Mouse (Mus musculus) 3T3-L1 (cell line): ENCODE data around the gene Klhl3.
A peak's percentile ranks its signal among the peaks of the same experiment; 100 is the strongest.

Experiments
- DNase-seq: peaks from one replicate; pipeline ENCODE4 v3.0.0-alpha.2; 2015; ENCODE audit warnings: low read depth, low spot score

The Klhl3 gene

DNA sequence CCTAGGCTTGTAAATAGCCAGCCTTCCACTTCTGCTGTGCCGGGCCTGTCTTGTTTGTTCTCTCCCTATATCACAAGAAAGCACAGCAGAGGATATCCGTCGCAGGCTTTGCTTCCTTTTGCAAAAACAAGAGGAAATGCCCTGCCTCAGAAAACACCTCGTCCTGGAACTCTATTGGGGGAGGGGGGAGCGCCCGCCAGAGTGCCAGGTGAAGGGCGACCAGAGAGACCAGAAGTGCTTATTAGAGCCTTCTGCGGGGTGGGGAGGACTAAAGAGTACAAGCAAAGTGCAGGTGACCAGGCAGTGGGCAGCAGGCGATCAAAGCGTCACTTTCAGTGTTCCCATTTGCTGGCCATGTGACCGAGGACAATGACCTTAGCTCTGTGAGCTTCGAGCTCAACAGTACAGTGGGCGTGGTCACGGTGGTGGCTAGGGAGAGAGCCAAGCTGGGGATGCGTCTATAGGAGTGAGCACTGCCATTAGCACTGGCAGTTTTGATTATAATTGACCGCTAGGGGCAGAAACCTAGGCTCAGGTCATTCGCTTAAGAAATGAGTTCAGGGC, 45.8 kb downstream of the Klhl3 start:
- no peak for DNase-seq

DNA sequence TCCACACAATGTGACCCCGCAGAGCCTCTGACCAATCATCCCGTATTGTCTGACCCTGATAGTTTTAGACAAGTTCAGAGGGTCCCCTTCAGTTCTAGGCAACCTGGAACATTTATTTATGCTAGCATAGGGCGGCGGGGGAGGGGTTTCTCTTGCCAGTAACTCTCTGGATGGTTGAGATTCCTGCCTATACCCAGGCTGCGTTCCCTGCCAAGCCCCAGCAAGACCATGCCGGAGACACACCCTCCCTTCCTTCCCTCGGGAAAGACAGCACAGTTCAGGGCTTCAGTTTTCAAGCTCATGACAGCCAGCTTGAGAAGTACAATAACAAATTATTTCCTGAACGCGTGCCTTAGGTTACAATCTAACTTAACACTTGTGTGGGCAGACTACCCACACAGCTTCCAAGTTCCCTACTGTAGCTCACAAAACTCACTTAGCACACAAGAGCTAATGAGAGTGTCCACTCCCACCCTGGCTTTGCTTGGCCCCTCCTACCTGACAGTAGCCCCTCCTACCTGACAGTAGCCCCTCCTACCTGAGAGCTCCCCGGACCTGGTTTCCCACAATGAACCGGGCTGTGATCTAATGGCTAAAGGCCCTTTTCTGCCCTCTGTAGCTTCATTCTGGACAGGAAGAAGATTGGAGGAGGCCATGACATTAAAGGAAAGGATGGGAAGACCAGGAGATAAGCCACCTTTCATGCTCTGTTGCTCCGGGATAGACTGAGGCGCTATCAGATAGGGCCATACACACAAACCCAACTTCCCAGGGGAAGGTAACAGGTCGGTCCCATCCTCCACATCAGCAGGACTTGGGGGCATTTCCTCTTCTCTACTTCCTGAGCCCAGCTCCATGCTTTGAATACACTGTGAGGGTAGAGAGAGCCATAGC, 46.6 kb downstream of the Klhl3 start:
- DNase-seq = no peak

DNA sequence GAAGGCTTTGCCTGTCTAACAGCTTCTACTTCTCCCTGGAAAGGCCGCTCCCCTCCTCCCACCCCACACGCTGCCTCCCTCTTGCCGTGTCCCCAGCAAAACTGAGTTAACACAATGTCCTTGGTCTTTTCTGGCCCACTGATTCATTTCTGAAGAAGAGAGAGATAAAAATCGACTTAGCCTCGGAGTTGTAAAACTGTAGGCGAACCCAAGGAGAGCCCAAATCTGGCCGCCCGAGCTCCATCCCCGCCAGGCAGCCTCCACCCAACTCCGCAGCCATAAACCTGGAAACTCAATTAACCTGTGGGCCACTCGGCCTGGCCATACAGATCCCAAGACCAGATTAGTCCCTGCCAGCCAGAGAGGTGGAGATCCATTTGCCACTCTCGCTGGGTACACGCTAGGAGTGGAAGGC, 47.3 kb downstream of the Klhl3 start:
- no peak for DNase-seq

DNA sequence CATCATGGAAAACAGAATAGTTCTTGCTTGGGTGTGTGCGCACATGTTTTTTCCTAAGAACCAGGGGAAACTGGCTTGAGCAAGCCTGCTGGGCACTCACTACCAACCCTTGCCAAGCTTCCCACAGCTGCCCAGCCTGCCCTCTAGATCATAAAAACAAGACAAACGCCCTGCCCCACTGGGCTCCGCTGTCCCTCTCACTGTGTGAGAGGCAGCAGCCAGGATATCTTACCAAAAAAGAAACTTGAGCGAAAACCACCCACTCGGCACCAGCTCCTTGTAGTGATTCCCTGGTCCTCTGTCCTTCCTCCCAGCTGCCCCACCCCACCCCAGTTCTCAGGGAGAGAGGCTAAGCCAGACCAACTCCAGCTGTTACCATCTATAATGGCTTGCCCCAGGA, 48.1 kb downstream of the Klhl3 start:
- no peak for DNase-seq

DNA sequence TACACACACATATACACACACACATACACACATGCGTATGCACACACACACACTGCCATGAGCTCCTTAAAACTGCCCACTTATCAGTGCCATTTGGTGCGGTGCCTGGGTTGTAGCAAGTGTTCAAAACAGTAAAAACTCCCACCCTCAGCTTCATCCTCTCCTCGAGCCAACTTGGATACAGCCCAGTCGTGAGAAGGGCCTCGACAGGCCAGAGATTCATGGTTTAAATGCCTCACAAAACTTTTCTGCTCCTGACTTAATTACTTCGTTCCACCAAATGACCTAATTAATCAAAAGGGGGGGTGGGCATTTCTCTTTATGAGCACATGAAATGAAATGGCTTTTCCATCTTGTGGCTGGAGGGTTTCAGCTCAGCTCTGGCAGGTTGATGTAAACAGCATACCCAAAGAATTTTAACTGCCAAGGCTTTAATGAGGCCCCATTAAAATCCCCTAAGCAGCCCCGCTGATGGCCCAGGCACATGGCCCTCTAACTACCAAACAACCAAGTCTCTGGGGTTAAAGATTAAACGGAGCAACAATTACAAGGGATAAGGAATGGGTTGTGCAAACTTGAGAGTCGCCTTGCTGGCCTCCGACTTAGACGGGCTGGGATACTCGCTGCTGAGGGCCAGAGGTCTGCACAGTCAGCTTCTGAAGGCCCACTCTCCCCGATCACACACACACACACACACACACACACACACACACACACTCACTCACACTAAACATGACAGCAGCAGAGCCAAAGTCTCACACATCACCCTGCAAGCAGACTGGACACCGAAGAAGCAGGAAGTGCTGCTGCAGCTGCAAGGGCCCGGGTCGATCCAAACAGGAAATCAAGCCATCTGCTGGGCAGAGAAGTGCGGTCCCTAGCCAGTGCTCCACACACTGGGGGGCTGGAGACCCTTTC, 55.2 kb downstream of the Klhl3 start:
- no peak for DNase-seq

DNA sequence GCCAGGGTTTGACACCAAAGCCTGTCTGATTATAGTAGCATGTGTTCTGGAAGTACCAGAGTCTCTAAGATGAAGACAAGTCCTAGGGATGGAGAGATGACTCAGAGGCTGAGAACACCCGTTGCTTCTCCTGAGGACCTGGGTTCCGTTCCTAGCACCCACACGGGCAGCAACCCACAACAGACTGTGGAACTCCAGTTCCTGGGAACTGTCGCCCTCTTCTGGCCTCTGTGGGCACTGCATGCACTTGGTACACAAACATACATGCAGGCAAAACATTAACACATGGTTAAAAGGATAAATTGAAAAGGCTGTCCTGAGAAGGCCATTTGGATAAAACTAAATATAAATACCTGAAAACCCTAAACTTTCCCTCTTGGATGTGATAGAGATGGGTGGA, 56.8 kb downstream of the Klhl3 start:
- DNase-seq = no peak

DNA sequence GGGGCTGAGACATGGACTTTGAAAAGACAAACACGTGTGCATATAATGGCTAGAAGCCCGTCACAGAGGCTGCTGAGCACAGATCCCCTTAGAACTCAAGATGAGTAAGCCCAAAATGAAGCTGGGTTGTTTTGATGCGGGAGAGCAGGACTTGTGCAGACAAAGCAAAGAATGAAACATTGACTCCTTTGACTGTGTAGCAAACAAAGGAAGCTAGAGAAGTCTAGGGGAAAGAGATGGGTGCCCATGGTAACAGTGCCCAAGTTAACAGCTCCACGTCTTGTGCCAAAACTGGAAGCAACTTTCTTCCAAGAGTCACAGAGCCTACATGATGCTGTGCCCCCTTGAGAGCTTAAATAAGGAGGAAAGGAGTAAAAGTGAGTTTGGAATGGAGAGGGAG, 59.8 kb downstream of the Klhl3 start:
- no peak for DNase-seq

DNA sequence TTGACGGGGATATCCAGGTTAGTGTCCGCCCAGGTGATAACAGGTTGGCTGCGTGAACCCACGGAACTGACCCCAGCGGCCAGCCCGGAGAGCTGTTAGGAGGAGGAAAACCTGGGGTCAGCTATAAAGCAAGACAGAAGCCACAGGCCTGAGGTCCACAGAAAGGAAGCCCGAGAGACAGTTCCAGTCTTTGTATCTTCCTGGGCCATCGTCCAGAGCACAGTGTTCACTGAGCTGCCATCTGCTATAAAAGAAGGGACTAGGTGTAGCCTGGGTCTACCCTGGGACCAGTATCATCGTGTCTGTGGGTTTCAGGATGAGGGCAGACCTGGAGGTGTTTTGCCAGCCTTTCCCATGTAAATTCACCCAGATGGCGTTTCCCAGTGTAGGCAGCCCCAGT, 61.7 kb downstream of the Klhl3 start:
- DNase-seq = no peak

DNA sequence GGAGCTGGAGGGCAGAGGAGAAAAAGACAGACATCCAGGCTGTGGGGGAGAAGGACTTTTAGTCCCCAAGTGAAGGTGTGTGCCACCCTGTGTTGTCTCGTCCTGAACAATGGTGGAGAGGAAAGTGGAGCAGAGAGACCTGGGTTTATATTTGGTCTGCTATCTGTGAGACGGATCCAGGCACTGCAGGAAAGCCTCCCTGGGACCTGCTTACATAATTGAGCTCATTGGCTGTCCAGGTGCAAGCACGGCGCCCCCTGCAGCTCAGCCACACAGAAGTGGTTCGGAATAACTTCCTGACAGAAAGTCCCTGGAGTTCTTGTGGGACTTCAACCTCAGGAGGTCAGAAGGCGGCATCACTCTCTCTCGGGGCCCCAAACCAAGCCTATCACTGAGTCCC, 62.1 kb downstream of the Klhl3 start:
- DNase-seq = no peak

DNA sequence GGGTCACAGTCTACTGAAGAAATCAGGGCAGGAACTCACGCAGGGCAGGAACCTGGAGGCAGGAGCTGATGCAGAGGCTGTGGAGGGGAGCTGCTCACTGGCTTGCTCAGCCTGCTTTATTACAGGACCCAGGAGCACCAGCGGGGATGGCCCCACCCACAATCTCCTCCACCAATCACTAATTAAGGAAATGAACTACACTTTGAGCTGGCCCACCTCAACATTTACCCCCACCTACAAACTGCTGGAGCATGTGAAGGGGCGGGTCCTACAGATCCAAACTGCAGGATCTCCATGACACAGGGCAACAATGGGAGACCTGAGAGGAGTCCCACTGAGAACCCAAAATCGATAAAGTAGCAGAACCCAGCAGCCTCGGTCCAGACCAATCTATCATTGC, 64.3 kb downstream of the Klhl3 start:
- no peak for DNase-seq

DNA sequence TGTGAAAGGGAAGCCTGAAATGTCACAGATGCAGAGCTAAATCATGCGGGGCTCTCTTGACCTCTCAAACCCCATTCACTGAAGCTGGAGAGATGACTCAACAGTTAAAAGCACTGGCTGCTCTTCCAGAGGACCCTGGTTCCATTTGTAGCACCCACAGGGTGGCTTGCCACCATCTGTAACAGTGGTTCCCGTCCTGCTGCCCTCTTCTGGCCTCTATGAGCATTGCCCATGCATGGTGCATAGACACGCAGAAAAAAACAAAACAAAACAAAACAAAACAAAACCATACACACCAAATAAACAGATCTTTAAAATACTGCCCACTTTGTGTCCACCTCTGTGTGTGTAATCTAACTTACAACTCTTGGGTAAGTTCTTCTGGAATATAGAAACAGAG, 65.3 kb downstream of the Klhl3 start:
- no peak for DNase-seq

DNA sequence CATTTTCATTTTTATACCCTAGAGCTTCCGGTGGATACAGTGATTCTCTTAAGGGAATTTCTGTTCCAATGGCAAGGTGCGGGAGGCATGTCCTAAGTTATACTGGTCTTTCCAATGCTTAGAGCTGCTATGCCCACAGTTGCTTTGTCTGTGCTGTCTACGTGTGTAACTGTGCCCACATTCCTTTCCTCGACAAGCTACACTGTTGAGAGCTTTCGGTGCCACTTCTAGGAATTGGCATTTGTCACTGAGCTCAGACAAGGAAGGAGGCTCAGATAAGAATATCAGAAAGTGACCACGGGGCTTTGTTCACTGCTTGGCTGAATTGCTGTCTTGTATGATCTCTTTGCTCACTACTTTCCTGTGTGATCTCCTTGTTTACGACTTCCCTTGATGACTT, 67.2 kb downstream of the Klhl3 start:
- DNase-seq = no peak

DNA sequence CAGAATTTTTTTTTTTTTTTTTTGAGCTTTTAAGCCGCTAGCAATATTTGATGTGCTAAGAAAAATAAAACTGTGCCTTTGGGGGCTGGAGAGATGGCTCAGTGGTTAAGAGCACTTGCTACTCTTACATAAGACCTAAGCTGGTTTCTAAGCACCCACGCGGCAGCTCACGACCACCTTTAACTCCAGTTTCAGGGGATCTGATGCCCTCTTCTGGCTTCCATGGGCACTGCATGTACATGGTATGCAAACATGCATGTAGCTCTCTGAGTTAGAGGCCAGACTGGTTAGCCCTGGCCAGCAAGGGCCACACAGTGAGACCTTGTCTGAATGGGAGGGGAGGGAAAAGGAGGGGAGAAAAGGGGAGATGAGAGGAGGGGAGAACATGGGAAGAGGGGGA, 68.1 kb downstream of the Klhl3 start:
- DNase-seq = peak; percentile 2

DNA sequence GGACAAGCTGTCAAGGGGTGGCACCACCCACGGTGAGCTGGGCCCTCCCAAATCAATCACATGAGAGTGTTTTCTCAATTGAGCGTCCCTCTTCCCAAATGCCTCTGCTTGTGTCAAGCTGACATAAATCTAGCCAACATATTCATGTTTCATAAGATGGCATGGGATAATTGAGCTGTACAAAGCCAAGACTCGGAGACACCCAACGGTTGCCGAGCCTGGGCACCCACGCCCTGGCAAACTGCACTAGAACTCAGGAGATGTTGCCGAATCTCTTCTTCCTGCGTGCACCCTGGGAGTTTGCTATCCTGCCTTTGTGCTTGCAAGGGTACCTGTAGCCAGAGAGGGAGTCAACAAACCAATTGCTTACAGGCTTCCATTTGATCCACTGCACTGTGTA, 70.1 kb downstream of the Klhl3 start:
- no peak for DNase-seq

DNA sequence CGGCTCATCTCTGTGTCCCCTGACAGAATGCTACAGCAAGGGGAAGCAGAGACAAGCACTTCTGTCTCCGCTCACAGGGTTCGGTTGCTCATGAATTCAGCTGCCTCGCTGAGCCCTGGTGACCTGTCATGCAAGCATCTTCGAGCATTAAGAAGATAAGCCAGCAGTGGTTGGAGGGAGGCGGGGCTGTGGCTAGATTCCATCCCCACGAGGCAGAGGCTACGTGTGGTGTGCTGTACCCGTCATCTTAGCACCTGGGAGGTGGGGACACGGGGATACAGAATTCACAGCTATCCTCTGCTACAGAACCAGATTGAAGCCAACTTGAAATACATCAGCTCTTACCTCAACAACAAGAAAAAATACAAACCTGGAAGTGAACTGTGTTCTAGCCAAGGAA, 73.3 kb downstream of the Klhl3 start:
- DNase-seq = no peak

DNA sequence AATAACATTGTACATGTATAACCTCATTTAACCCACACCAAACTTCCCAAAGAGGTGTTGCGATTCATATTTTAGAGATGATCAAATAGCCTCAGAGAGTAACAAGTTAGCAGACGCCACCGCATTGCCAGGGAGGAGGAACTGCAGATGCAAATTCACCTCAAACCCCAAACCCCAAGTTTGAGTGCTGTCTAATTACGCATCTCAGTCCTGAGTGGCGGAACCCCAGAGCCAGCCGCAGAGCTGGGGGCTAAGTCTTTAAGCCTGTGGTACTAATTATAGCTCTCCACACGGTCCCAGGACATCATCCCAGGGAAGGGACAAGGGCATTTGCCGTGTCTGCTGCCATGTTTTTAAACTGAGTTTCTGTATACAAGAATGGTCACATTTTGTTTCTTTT, 75.9 kb downstream of the Klhl3 start:
- DNase-seq = no peak

DNA sequence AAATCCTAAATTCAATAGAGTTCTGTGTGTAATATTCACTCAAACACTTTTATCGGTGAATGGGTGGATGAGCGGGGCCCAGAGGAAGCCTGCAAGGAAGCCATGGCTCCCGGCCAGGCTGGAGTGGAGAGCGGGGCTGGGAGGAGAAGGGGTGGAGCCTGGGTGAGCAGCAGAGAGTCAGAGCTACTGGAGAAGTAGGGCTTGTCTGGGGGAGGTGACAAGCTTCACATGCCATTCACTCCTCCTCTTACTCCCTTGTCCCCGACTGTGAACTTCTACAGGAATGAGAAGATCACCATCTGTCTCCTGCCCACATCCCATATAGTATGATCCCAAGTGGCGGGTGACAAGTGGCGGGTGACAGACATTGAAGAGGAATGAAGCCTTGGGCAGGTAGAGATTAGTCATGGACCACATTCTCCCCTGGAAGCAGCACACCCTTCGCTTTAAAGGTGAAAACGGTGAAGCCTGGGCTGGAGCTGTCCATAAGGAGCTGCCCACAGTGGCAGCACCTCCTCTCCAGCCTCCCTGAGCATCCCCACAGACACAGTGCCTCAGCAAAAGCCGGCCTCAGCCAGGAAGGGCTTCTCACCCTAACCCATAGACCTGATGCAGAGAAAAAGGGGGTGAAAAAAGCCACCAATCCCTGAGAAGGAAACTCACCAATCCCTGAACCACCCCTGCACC, 77.8 kb downstream of the Klhl3 start:
- no peak for DNase-seq

DNA sequence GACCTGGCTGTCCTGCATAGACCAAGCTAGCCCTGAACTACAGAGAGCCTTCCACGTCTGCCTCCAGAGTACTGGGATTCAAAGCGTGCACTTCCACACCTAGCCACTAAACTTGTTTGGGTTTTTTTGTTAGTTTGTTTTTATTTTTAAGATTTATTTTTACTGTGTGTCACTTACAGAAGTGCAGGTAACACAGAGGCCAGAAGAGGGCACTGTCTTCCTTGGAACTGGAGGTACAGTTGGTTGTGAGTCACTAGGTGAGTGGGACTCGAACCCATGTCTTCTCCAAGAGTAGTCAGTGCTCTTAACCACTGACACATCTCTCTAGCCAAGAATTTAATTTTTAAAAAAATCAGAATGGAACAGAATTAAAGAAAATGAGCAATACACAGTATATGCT, 78.4 kb downstream of the Klhl3 start:
- DNase-seq = no peak

DNA sequence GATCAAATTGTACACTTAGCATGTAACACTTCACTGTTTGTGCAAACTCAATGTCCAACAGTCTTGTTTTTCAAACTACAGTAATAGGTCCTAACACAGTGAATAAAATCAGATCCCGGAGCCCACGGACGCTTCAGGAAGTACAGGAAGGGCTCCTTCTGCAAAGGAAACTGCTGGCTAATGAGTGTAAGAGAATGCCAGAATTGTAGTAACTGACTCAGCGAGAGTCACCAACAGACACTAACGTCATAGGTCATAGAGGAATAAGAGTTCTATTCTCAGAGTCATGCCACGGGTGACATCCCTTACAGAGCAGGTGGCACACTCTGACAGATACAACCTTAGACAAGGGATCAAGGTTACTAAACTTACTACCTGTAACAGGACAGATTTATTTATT, 78.9 kb downstream of the Klhl3 start:
- no peak for DNase-seq

DNA sequence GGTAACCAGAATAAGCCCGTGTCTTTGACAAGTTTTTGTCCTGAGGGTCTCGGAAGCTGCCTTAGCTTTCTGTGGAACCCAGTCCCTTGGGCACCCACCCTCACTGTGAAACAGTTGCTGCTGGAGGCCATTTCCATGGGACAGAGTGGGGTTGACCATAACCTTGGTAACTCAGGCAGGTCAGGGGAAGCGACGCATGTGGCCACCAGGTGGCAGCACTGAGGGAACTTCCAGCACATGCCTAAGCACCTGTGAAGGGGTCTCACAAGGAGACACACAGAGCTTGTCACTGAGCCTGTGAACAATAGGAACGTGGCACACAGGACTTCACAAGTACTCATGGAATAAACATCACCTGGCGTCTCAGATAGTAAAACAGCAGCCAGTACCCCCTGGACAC, 81.6 kb downstream of the Klhl3 start:
- peak; percentile 28 for DNase-seq

DNA sequence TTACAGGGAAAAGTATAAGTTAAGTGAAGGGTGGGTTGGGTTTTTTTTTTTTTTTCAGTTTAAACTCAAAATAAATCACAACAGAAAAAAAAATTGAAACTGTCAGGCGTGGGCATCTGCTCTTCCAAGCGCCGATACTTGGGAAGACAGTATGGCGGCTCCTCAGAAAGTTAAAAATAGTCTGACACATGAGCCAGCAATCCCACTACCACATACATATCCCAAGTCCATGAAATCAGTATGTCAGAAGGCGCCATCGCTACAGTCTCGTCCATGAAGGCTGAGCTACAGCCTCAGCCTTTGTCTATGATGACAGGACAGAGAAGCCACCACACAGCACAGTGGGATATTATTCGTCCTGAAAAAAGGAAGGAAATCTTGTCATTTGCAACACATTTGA, 86.3 kb downstream of the Klhl3 start:
- DNase-seq = no peak
